Mouse (Mus musculus) left cerebral cortex, postnatal 36 days (tissue): ENCODE results near the gene Napepld. TPM values are rescaled to one million over a fixed set of nuclear protein-coding genes. Genes with fewer than 3 reads are reported as not detected.
"Not testable (repeated sequence)": the region's sequence is repeated elsewhere in the genome, so short reads cannot be mapped to it uniquely, and the experiment has no call there.

Experiments used
- DNase-seq, 2 experiments: peaks; one replicate each; pipeline ENCODE4 v3.0.0; 2021 to 2022; ENCODE audit warnings: low spot score in 2 of 2, mixed read lengths in 1 of 2
- intact Hi-C: fragments of 180-260 bp; cut with DNase I; formaldehyde crosslinking; loops from one replicate; pipeline ENCODE4 v1.15.1; 2025
- total RNA-seq, 2 experiments: library from RNA; stranded (reverse); gene quantifications; 2 replicates each; pipeline ENCODE4 v1.2.3; 2021

Napepld gene
- total RNA-seq, 2 experiments from 2014 or later, result 11.6 to 15.4 TPM

GRCm38 (mm10) chr5:21625916-21626315, 75.3 kb downstream of the Napepld start:
- intact Hi-C loops, result no loop called here

GRCm38 (mm10) chr5:21616450-21617009, 84.7 kb downstream of the Napepld start:
- intact Hi-C loops, result no loop called here
- DNase-seq, result no peak

More at GRCm38 (mm10) chr5:21625916-21626315, 75.3 kb downstream of the Napepld start:
- no peak for DNase-seq

GRCm38 (mm10) chr5:21614299-21614698, 86.9 kb downstream of the Napepld start:
- intact Hi-C loops, DNase-seq: not testable (repeated sequence)

Other genes starting within 250 kb of the Napepld start
- under 1 TPM; 0.42 to 0.43 TPM for gene Lrrc17, start 157.8 kb downstream of the Napepld start, total RNA-seq
- gene Fbxl13, start 55.8 kb downstream of the Napepld start, total RNA-seq, result under 1 TPM; 0.29 to 0.44 TPM
- gene Armc10, start 55.6 kb downstream of the Napepld start, total RNA-seq, result 10 to 100 TPM; 18.6 to 23.6 TPM
- 10 to 100 TPM; 58.6 to 71.4 TPM for gene Pmpcb, start 35.7 kb upstream of the Napepld start, total RNA-seq
- gene Dnajc2, start 83.9 kb upstream of the Napepld start, total RNA-seq, result 10 to 100 TPM; 29.6 to 31.8 TPM
- 100 to 1,000 TPM; 108 to 111 TPM for gene Psmc2, start 83.9 kb upstream of the Napepld start, total RNA-seq
- gene Slc26a5, start 164.2 kb upstream of the Napepld start, total RNA-seq, result under 1 TPM; 0.37 to 0.45 TPM